8 mouse cellular contexts compared by ENCODE assay signal in genomic region chr4:129555421-129555861, GRCm38 (mm10). TPM values are rescaled to one million over a fixed set of nuclear protein-coding genes. Genes with fewer than 3 reads are reported as not detected.
DNase-seq lines count a peak whose midpoint lies in the region; ATAC-seq and TF ChIP-seq lines count a peak whose summit lies in the region.

No protein-coding gene starts in this region.

- no peaks in the 10 kb centered on the region for H3K9me3 ChIP-seq in forebrain, embryonic 13.5 days (replicated peaks)
- no peaks in the 10 kb centered on the region for H3K9me3 ChIP-seq in intestine, postnatal 0 days (ENCODE audit: control insufficient read depth)
- H3K9me3 ChIP-seq in midbrain, embryonic 15.5 days: no peaks in the 10 kb centered on the region

- peak; percentile 64 for TF ChIP-seq CTCF in gastrocnemius, adult 2 months (IDR thresholded peaks at IDR 0.05)
- peak; percentile 83 for TF ChIP-seq CTCF in intestine, postnatal 0 days (IDR thresholded peaks at IDR 0.05; ENCODE audit: low read depth)
- TF ChIP-seq CTCF in liver, adult 2 months (IDR thresholded peaks at IDR 0.05; ENCODE audit: low read depth, low read length): peak; percentile 76

- no peaks in the 10 kb centered on the region for H3K36me3 ChIP-seq in forebrain, embryonic 13.5 days (ENCODE audit: poor library complexity, severe bottlenecking)
- H3K36me3 ChIP-seq in intestine, postnatal 0 days (ENCODE audit: control insufficient read depth, insufficient read depth): no peaks in the 10 kb centered on the region
- H3K36me3 ChIP-seq in liver, adult 2 months (ENCODE audit: control insufficient read depth, insufficient read depth, low read length): no peaks in the 10 kb centered on the region
- H3K36me3 ChIP-seq in midbrain, embryonic 15.5 days (replicated peaks): no peaks in the 10 kb centered on the region
- H3K36me3 ChIP-seq in splenic B cell, adult 2 months (ENCODE audit: control insufficient read depth, insufficient read depth, low read length, poor library complexity, severe bottlenecking): no peaks in the 10 kb centered on the region

- H3K4me1 ChIP-seq in forebrain, embryonic 13.5 days: peaks cover 12% of the 10 kb centered on the region; the same call in 1 of the 2 replicates
- no peaks in the 10 kb centered on the region for H3K4me1 ChIP-seq in intestine, postnatal 0 days (replicated peaks; ENCODE audit: control insufficient read depth, insufficient read depth, low read length)
- H3K4me1 ChIP-seq in liver, adult 2 months (ENCODE audit: control insufficient read depth, insufficient read depth, low read length): peaks cover 7% of the 10 kb centered on the region
- H3K4me1 ChIP-seq in midbrain, embryonic 15.5 days: peaks cover 11% of the 10 kb centered on the region

- H3K4me3 ChIP-seq in gastrocnemius, adult 2 months: peak overlapping the region; percentile 79
- H3K4me3 ChIP-seq in forebrain, embryonic 13.5 days: peak overlapping the region; percentile 47
- peak overlapping the region; percentile 42 for H3K4me3 ChIP-seq in intestine, postnatal 0 days (ENCODE audit: low read depth, low read length)
- H3K4me3 ChIP-seq in liver, adult 2 months (ENCODE audit: insufficient read depth, low read depth, low read length): peak overlapping the region; percentile 38; the same call in 1 of the 2 replicates
- peak overlapping the region; percentile 48 for H3K4me3 ChIP-seq in midbrain, embryonic 15.5 days

- peak; percentile 31; the same call in 1 of the 2 replicates for ATAC-seq in forebrain, embryonic 13.5 days
- ATAC-seq in intestine, postnatal 0 days: peak; percentile 17; the same call in 1 of the 2 replicates
- no peak; the same call in 1 of the 2 replicates for ATAC-seq in midbrain, embryonic 15.5 days (replicated peaks)

- no peaks in the 10 kb centered on the region for H3K27me3 ChIP-seq in forebrain, embryonic 13.5 days
- no peaks in the 10 kb centered on the region for H3K27me3 ChIP-seq in intestine, postnatal 0 days (replicated peaks; ENCODE audit: control insufficient read depth, insufficient read depth, low read length)
- H3K27me3 ChIP-seq in liver, adult 2 months (ENCODE audit: control insufficient read depth, insufficient read depth, low read length): no peaks in the 10 kb centered on the region
- no peaks in the 10 kb centered on the region for H3K27me3 ChIP-seq in midbrain, embryonic 15.5 days (replicated peaks)
- H3K27me3 ChIP-seq in splenic B cell, adult 2 months (ENCODE audit: control insufficient read depth, insufficient read depth, low read length, poor library complexity, severe bottlenecking): no peaks in the 10 kb centered on the region

- intact Hi-C loops in gastrocnemius, adult 2 months (cut with DNase I): no loop called here

- no peak overlapping the region for H3K27ac ChIP-seq in gastrocnemius, adult 2 months
- no peak overlapping the region for H3K27ac ChIP-seq in forebrain, embryonic 13.5 days
- no peak overlapping the region for H3K27ac ChIP-seq in intestine, postnatal 0 days (ENCODE audit: low read depth, low read length)
- no peak overlapping the region for H3K27ac ChIP-seq in liver, adult 2 months (replicated peaks; ENCODE audit: insufficient read depth, low read depth, low read length)
- no peak overlapping the region for H3K27ac ChIP-seq in midbrain, embryonic 15.5 days

- H3K4me2 ChIP-seq in forebrain, embryonic 13.5 days: peak overlapping the region; percentile 81
- peak overlapping the region; percentile 79 for H3K4me2 ChIP-seq in intestine, postnatal 0 days (replicated peaks; ENCODE audit: low read depth)
- peak overlapping the region; percentile 67 for H3K4me2 ChIP-seq in midbrain, embryonic 15.5 days

- peak; percentile 31 for DNase-seq in gastrocnemius, adult 2 months
- DNase-seq in gastrocnemius, adult 18-20 months (ENCODE audit: low spot score): no peak
- peak; percentile 51 for DNase-seq in cerebellum, adult 11-12 months
- DNase-seq in liver, adult 2 months (ENCODE audit: extremely low read depth, low read depth, low spot score): no peak
- DNase-seq in splenic B cell, adult 2 months (ENCODE audit: low read depth, low spot score): peak; percentile 61

- no peak for TF ChIP-seq POLR2A in liver, adult 2 months (IDR thresholded peaks at IDR 0.05; ENCODE audit: extremely low read depth, insufficient read depth, low read length)

- H3K79me2 ChIP-seq in liver, adult 2 months (ENCODE audit: control insufficient read depth, insufficient read depth, low read length): no peaks in the 10 kb centered on the region

- 2% methylated on average over 16 of the region's 16 CpGs for WGBS in forebrain, embryonic 13.5 days
- WGBS in intestine, postnatal 0 days: 5% methylated on average over 16 of the region's 16 CpGs
- WGBS in liver, adult 2 months: 8% methylated on average over 16 of the region's 16 CpGs
- 4% methylated on average over 16 of the region's 16 CpGs for WGBS in midbrain, embryonic 15.5 days

- H3K9ac ChIP-seq in forebrain, embryonic 13.5 days: peak overlapping the region; percentile 65
- 0 out of 2 replicates have a peak overlapping the region, but pooled peaks have one; percentile 57 for H3K9ac ChIP-seq in intestine, postnatal 0 days (ENCODE audit: low read depth, low read length)
- H3K9ac ChIP-seq in liver, adult 2 months (ENCODE audit: low read depth, low read length): peak overlapping the region; percentile 35
- no peak overlapping the region; the same call in 1 of the 2 replicates for H3K9ac ChIP-seq in midbrain, embryonic 15.5 days

RNA-seq across cellular contexts. Expression of gene Hdac1, which starts 12.9 kb away (rescaled TPM):
- total RNA-seq in gastrocnemius, adult 2 months (2021): 10 to 100 TPM in 1 of 2 experiments, 1 to 10 TPM in 1; 9.1 to 10.6 TPM
- 1 to 10 TPM; 7.7 to 8.2 TPM for total RNA-seq in gastrocnemius, adult 18-20 months (2021)
- 189 and 191 TPM in 2 replicates for polyA plus RNA-seq in forebrain, embryonic 13.5 days (2015; fragmentation: Nextera tagmentation; extraction: Ambion mirVana)
- polyA plus RNA-seq in intestine, postnatal 0 days (2015; fragmentation: Nextera tagmentation; extraction: Ambion mirVana): 89.9 and 91.7 TPM in 2 replicates
- total RNA-seq in liver, adult 2 months (2014; rRNA removed): 16.8 and 20.5 TPM in 2 replicates
- polyA plus RNA-seq in liver, adult 2 months (2012; rRNA removed): 15.8 and 18.1 TPM in 2 replicates
- polyA plus RNA-seq in midbrain, embryonic 15.5 days (2015; fragmentation: Nextera tagmentation; extraction: Ambion mirVana): 86.1 and 99.3 TPM in 2 replicates

RNA-seq across cellular contexts. Expression of gene Lck, which starts 18.0 kb away (rescaled TPM):
- total RNA-seq in gastrocnemius, adult 2 months (2021): not detected
- total RNA-seq in gastrocnemius, adult 18-20 months (2021): not detected
- polyA plus RNA-seq in forebrain, embryonic 13.5 days (2015; fragmentation: Nextera tagmentation; extraction: Ambion mirVana): 7.6 and 9.2 TPM in 2 replicates
- 3.0 and 3.1 TPM in 2 replicates for polyA plus RNA-seq in intestine, postnatal 0 days (2015; fragmentation: Nextera tagmentation; extraction: Ambion mirVana)
- total RNA-seq in liver, adult 2 months (2014; rRNA removed): 0.92 and 1.1 TPM in 2 replicates
- 1.7 and 1.9 TPM in 2 replicates for polyA plus RNA-seq in liver, adult 2 months (2012; rRNA removed)
- polyA plus RNA-seq in midbrain, embryonic 15.5 days (2015; fragmentation: Nextera tagmentation; extraction: Ambion mirVana): 12.5 and 13.5 TPM in 2 replicates

RNA-seq across cellular contexts. Expression of gene Fam167b, which starts 22.9 kb away (rescaled TPM):
- total RNA-seq in gastrocnemius, adult 2 months (2021): not detected
- total RNA-seq in gastrocnemius, adult 18-20 months (2021): not detected
- 0.31 and 0.68 TPM in 2 replicates for polyA plus RNA-seq in forebrain, embryonic 13.5 days (2015; fragmentation: Nextera tagmentation; extraction: Ambion mirVana)
- polyA plus RNA-seq in intestine, postnatal 0 days (2015; fragmentation: Nextera tagmentation; extraction: Ambion mirVana): 1.4 and 1.7 TPM in 2 replicates
- total RNA-seq in liver, adult 2 months (2014; rRNA removed): 11.8 and 14.4 TPM in 2 replicates
- polyA plus RNA-seq in liver, adult 2 months (2012; rRNA removed): 17.5 and 20.3 TPM in 2 replicates
- 0.31 TPM in 1 of 2 replicates, not detected in the other for polyA plus RNA-seq in midbrain, embryonic 15.5 days (2015; fragmentation: Nextera tagmentation; extraction: Ambion mirVana)

RNA-seq across cellular contexts. Expression of gene Marcksl1, which starts 42.1 kb away (rescaled TPM):
- total RNA-seq in gastrocnemius, adult 2 months (2021): 1 to 10 TPM in 1 of 2 experiments, under 1 TPM in 1; 0.69 to 1.1 TPM
- total RNA-seq in gastrocnemius, adult 18-20 months (2021): 1 to 10 TPM in 1 of 2 experiments, under 1 TPM in 1; 0.64 to 1.1 TPM
- polyA plus RNA-seq in forebrain, embryonic 13.5 days (2015; fragmentation: Nextera tagmentation; extraction: Ambion mirVana): 1,756 and 1,774 TPM in 2 replicates
- 126 and 142 TPM in 2 replicates for polyA plus RNA-seq in intestine, postnatal 0 days (2015; fragmentation: Nextera tagmentation; extraction: Ambion mirVana)
- 5.3 and 9.9 TPM in 2 replicates for total RNA-seq in liver, adult 2 months (2014; rRNA removed)
- polyA plus RNA-seq in liver, adult 2 months (2012; rRNA removed): 7.7 and 11.1 TPM in 2 replicates
- polyA plus RNA-seq in midbrain, embryonic 15.5 days (2015; fragmentation: Nextera tagmentation; extraction: Ambion mirVana): 1,751 and 1,836 TPM in 2 replicates

RNA-seq across cellular contexts. Expression of gene Eif3i, which starts 45.0 kb away (rescaled TPM):
- total RNA-seq in gastrocnemius, adult 2 months (2021): 100 to 1,000 TPM; 134 to 137 TPM
- 100 to 1,000 TPM; 132 to 136 TPM for total RNA-seq in gastrocnemius, adult 18-20 months (2021)
- 251 and 261 TPM in 2 replicates for polyA plus RNA-seq in forebrain, embryonic 13.5 days (2015; fragmentation: Nextera tagmentation; extraction: Ambion mirVana)
- 139 and 144 TPM in 2 replicates for polyA plus RNA-seq in intestine, postnatal 0 days (2015; fragmentation: Nextera tagmentation; extraction: Ambion mirVana)
- total RNA-seq in liver, adult 2 months (2014; rRNA removed): 170 and 204 TPM in 2 replicates
- 186 and 205 TPM in 2 replicates for polyA plus RNA-seq in liver, adult 2 months (2012; rRNA removed)
- polyA plus RNA-seq in midbrain, embryonic 15.5 days (2015; fragmentation: Nextera tagmentation; extraction: Ambion mirVana): 195 and 208 TPM in 2 replicates

Comparison
In these comparisons a context has a peak if more than half of its experiments do, and no peak if none do; other contexts are left out.
1. DNase-seq: peak in gastrocnemius, adult 2 months (single experiment), cerebellum, adult 11-12 months (single experiment) and splenic B cell, adult 2 months (single experiment); none in gastrocnemius, adult 18-20 months (single experiment) and liver, adult 2 months (single experiment).
2. Peak in every context shown above with its lines, with median percentiles within 50 percentile points of each other: H3K4me3 ChIP-seq, CTCF ChIP-seq and H3K4me2 ChIP-seq.